Mouse (Mus musculus): ENCODE data around the gene Mpped2. TPM values are rescaled to one million over a fixed set of nuclear protein-coding genes. Genes with fewer than 3 reads are reported as not detected.

Gene Mpped2
- polyA plus RNA-seq, 1 experiment from 2014 or later, result 23.1 TPM

- WGBS, result 73% methylated on average over 2 of the region's 2 CpGs
- H3K4me1 ChIP-seq (replicated peaks; ENCODE audit: control insufficient read depth, insufficient read depth, low read length), result no peaks in the 10 kb centered on the region
Observed at GRCm38 (mm10) chr2:106775994-106776393, 82.9 kb downstream of the Mpped2 start.

GRCm38 (mm10) chr2:106778861-106779516 lies 85.9 kb downstream of the Mpped2 start:
- Histone ChIP-seq H3K4me2 (ENCODE audit: low read depth, low read length) (no peak overlapping the region), H3K36me3 (ENCODE audit: control insufficient read depth, insufficient read depth, low read length) (no peaks in the 10 kb centered on the region), H3K4me1 (replicated peaks; ENCODE audit: control insufficient read depth, insufficient read depth, low read length) (peaks cover 2% of the 10 kb centered on the region; the same call in 1 of the 2 replicates), H3K4me3 (ENCODE audit: low read length) (no peak overlapping the region), H3K27ac (ENCODE audit: low read length) (no peak overlapping the region), H3K27me3 (ENCODE audit: control insufficient read depth, insufficient read depth, low read depth, low read length) (no peaks in the 10 kb centered on the region), H3K9me3 (ENCODE audit: control insufficient read depth, low read length) (no peaks in the 10 kb centered on the region), H3K9ac (ENCODE audit: low read length) (no peak overlapping the region)
- peak; percentile 69; the same call in 1 of the 2 replicates for ATAC-seq (ENCODE audit: low read depth)
- 57% methylated on average over 7 of the region's 7 CpGs for WGBS

More at GRCm38 (mm10) chr2:106775994-106776393, 82.9 kb downstream of the Mpped2 start:
- Histone ChIP-seq H3K27ac (ENCODE audit: low read length) (no peak overlapping the region), H3K27me3 (ENCODE audit: control insufficient read depth, insufficient read depth, low read depth, low read length) (no peaks in the 10 kb centered on the region), H3K9ac (ENCODE audit: low read length) (no peak overlapping the region), H3K36me3 (ENCODE audit: control insufficient read depth, insufficient read depth, low read length) (no peaks in the 10 kb centered on the region), H3K4me2 (ENCODE audit: low read depth, low read length) (no peak overlapping the region), H3K4me3 (ENCODE audit: low read length) (no peak overlapping the region), H3K9me3 (ENCODE audit: control insufficient read depth, low read length) (no peaks in the 10 kb centered on the region)
- ATAC-seq (ENCODE audit: low read depth), result no peak

- H3K27ac ChIP-seq (ENCODE audit: low read length), result no peak overlapping the region
- no peaks in the 10 kb centered on the region for H3K36me3 ChIP-seq (ENCODE audit: control insufficient read depth, insufficient read depth, low read length)
- no peaks in the 10 kb centered on the region for H3K9me3 ChIP-seq (ENCODE audit: control insufficient read depth, low read length)
- no peak overlapping the region for H3K9ac ChIP-seq (ENCODE audit: low read length)
- ATAC-seq (ENCODE audit: low read depth), result 0 out of 2 replicates have a peak, but pooled peaks have one; percentile 31
- H3K4me3 ChIP-seq (ENCODE audit: low read length), result no peak overlapping the region
- no peak overlapping the region for H3K4me2 ChIP-seq (ENCODE audit: low read depth, low read length)
- peaks cover 2% of the 10 kb centered on the region; the same call in 1 of the 2 replicates for H3K4me1 ChIP-seq (replicated peaks; ENCODE audit: control insufficient read depth, insufficient read depth, low read length)
- no peaks in the 10 kb centered on the region for H3K27me3 ChIP-seq (ENCODE audit: control insufficient read depth, insufficient read depth, low read depth, low read length)
- WGBS, result 82% methylated on average over 26 of the region's 26 CpGs
Observed at GRCm38 (mm10) chr2:106781181-106782179, 88.4 kb downstream of the Mpped2 start.

GRCm38 (mm10) chr2:106783311-106783710 lies 90.2 kb downstream of the Mpped2 start:
- Histone ChIP-seq H3K4me3 (ENCODE audit: low read length) (no peak overlapping the region), H3K27ac (ENCODE audit: low read length) (no peak overlapping the region), H3K9me3 (ENCODE audit: control insufficient read depth, low read length) (no peaks in the 10 kb centered on the region), H3K4me1 (replicated peaks; ENCODE audit: control insufficient read depth, insufficient read depth, low read length) (peaks cover 9% of the 10 kb centered on the region), H3K36me3 (ENCODE audit: control insufficient read depth, insufficient read depth, low read length) (no peaks in the 10 kb centered on the region), H3K4me2 (ENCODE audit: low read depth, low read length) (no peak overlapping the region), H3K9ac (ENCODE audit: low read length) (no peak overlapping the region), H3K27me3 (ENCODE audit: control insufficient read depth, insufficient read depth, low read depth, low read length) (no peaks in the 10 kb centered on the region)
- ATAC-seq (ENCODE audit: low read depth), result no peak
- 53% methylated on average over 4 of the region's 4 CpGs for WGBS

GRCm38 (mm10) chr2:106788055-106788454 lies 95.0 kb downstream of the Mpped2 start:
- Histone ChIP-seq H3K4me2 (ENCODE audit: low read depth, low read length) (no peak overlapping the region), H3K27me3 (ENCODE audit: control insufficient read depth, insufficient read depth, low read depth, low read length) (no peaks in the 10 kb centered on the region), H3K36me3 (ENCODE audit: control insufficient read depth, insufficient read depth, low read length) (no peaks in the 10 kb centered on the region), H3K27ac (ENCODE audit: low read length) (no peak overlapping the region), H3K9me3 (ENCODE audit: control insufficient read depth, low read length) (no peaks in the 10 kb centered on the region), H3K4me1 (replicated peaks; ENCODE audit: control insufficient read depth, insufficient read depth, low read length) (peaks cover 17% of the 10 kb centered on the region), H3K4me3 (ENCODE audit: low read length) (no peak overlapping the region), H3K9ac (ENCODE audit: low read length) (no peak overlapping the region)
- ATAC-seq (ENCODE audit: low read depth), result no peak
- 36% methylated on average over 8 of the region's 8 CpGs for WGBS

GRCm38 (mm10) chr2:106788573-106788972 lies 95.5 kb downstream of the Mpped2 start:
- Histone ChIP-seq H3K9ac (ENCODE audit: low read length) (no peak overlapping the region), H3K36me3 (ENCODE audit: control insufficient read depth, insufficient read depth, low read length) (no peaks in the 10 kb centered on the region), H3K27me3 (ENCODE audit: control insufficient read depth, insufficient read depth, low read depth, low read length) (no peaks in the 10 kb centered on the region), H3K9me3 (ENCODE audit: control insufficient read depth, low read length) (no peaks in the 10 kb centered on the region), H3K4me2 (ENCODE audit: low read depth, low read length) (no peak overlapping the region), H3K27ac (ENCODE audit: low read length) (no peak overlapping the region), H3K4me3 (ENCODE audit: low read length) (no peak overlapping the region), H3K4me1 (replicated peaks; ENCODE audit: control insufficient read depth, insufficient read depth, low read length) (peaks cover 17% of the 10 kb centered on the region)
- no peak for ATAC-seq (ENCODE audit: low read depth)
- WGBS, result 48% methylated on average over 4 of the region's 4 CpGs

GRCm38 (mm10) chr2:106789694-106790328 lies 96.7 kb downstream of the Mpped2 start:
- peaks cover 17% of the 10 kb centered on the region for H3K4me1 ChIP-seq (replicated peaks; ENCODE audit: control insufficient read depth, insufficient read depth, low read length)
- no peak overlapping the region for H3K4me3 ChIP-seq (ENCODE audit: low read length)
- H3K27ac ChIP-seq (ENCODE audit: low read length), result peak overlapping the region; percentile 53; the same call in 1 of the 2 replicates
- H3K4me2 ChIP-seq (ENCODE audit: low read depth, low read length), result no peak overlapping the region
- H3K9ac ChIP-seq (ENCODE audit: low read length), result no peak overlapping the region
- no peaks in the 10 kb centered on the region for H3K27me3 ChIP-seq (ENCODE audit: control insufficient read depth, insufficient read depth, low read depth, low read length)
- H3K36me3 ChIP-seq (ENCODE audit: control insufficient read depth, insufficient read depth, low read length), result no peaks in the 10 kb centered on the region
- peak; percentile 78 for ATAC-seq (ENCODE audit: low read depth)
- H3K9me3 ChIP-seq (ENCODE audit: control insufficient read depth, low read length), result no peaks in the 10 kb centered on the region
- 27% methylated on average over 5 of the region's 5 CpGs for WGBS

- no peak overlapping the region for H3K4me2 ChIP-seq (ENCODE audit: low read depth, low read length)
- H3K27ac ChIP-seq (ENCODE audit: low read length), result peak overlapping the region; percentile 53; the same call in 1 of the 2 replicates
- H3K9ac ChIP-seq (ENCODE audit: low read length), result no peak overlapping the region
- H3K4me3 ChIP-seq (ENCODE audit: low read length), result no peak overlapping the region
- no peaks in the 10 kb centered on the region for H3K9me3 ChIP-seq (ENCODE audit: control insufficient read depth, low read length)
- no peaks in the 10 kb centered on the region for H3K36me3 ChIP-seq (ENCODE audit: control insufficient read depth, insufficient read depth, low read length)
- no peaks in the 10 kb centered on the region for H3K27me3 ChIP-seq (ENCODE audit: control insufficient read depth, insufficient read depth, low read depth, low read length)
- peaks cover 17% of the 10 kb centered on the region for H3K4me1 ChIP-seq (replicated peaks; ENCODE audit: control insufficient read depth, insufficient read depth, low read length)
- ATAC-seq (ENCODE audit: low read depth), result peak; percentile 87
- WGBS, result 20% methylated on average over 3 of the region's 3 CpGs
Observed at GRCm38 (mm10) chr2:106790329-106790701, 97.2 kb downstream of the Mpped2 start.

- no peaks in the 10 kb centered on the region for H3K36me3 ChIP-seq (ENCODE audit: control insufficient read depth, insufficient read depth, low read length)
- no peak overlapping the region for H3K27ac ChIP-seq (ENCODE audit: low read length)
- no peak overlapping the region for H3K9ac ChIP-seq (ENCODE audit: low read length)
- no peak overlapping the region for H3K4me2 ChIP-seq (ENCODE audit: low read depth, low read length)
- no peaks in the 10 kb centered on the region for H3K4me1 ChIP-seq (replicated peaks; ENCODE audit: control insufficient read depth, insufficient read depth, low read length)
- no peak for ATAC-seq (ENCODE audit: low read depth)
- H3K4me3 ChIP-seq (ENCODE audit: low read length), result no peak overlapping the region
- no peaks in the 10 kb centered on the region for H3K9me3 ChIP-seq (ENCODE audit: control insufficient read depth, low read length)
- no peaks in the 10 kb centered on the region for H3K27me3 ChIP-seq (ENCODE audit: control insufficient read depth, insufficient read depth, low read depth, low read length)
- 48% methylated on average over 7 of the region's 7 CpGs for WGBS
Observed at GRCm38 (mm10) chr2:106796246-106796645, 103.2 kb downstream of the Mpped2 start.
